Mouse (Mus musculus): ENCODE results near the gene Pcyt1a.

DNA sequence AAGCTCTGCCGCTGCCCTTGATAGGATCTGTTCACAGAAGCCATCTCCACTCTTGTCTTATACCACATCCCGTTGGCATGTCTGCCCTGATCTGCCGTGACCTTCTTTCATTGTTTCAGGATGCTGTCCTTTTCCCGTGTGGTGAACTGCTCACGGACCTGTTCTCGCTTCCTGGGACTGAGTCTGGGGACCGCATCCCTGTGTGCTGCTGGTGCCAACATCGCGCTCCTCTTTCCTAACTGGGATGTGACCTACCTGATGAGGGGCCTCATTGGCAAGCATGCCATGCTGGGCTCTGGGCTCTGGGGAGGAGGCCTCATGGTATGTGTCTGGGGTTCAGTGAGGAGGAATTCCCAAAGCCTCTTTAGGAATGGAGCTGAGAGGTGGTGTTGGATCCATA, 25.0 kb upstream of the Pcyt1a start:
- TF ChIP-seq CTCF (IDR thresholded peaks at IDR 0.05; ENCODE audit: insufficient read depth, low read depth, low read length) (no peak), POLR2A (IDR thresholded peaks at IDR 0.05; ENCODE audit: insufficient read depth, low read depth, low read length) (no peak)

Data from olfactory bulb, adult 2 months (tissue).